Mouse (Mus musculus) limb, embryonic 10.5 days (tissue): ENCODE data around the gene Cds1. TPM values are rescaled to one million over a fixed set of nuclear protein-coding genes. Genes with fewer than 3 reads are reported as not detected.

Experiments
- DNase-seq: peaks from one replicate; pipeline ENCODE4 v3.0.0-alpha.2; 2017; ENCODE audit warnings: low spot score
- H3K27ac ChIP-seq: fragments of 300-500 bp; sonication (generic); 2 replicates; pipeline ENCODE4 v1.5.1; 2016; ENCODE audit warnings: mild to moderate bottlenecking
- H3K27me3 ChIP-seq: fragments of 300-500 bp; sonication (generic); 2 replicates; pipeline ENCODE4 v1.6.1; 2016; ENCODE audit warnings: low read depth, mild to moderate bottlenecking; ENCODE audit not compliant: poor library complexity, severe bottlenecking
- H3K36me3 ChIP-seq: fragments of 300-500 bp; sonication (generic); 2 replicates; pipeline ENCODE4 v1.6.1; 2016; ENCODE audit warnings: mild to moderate bottlenecking, moderate library complexity
- H3K4me1 ChIP-seq: fragments of 300-500 bp; sonication (generic); 2 replicates; pipeline ENCODE4 v1.6.1; 2016
- H3K4me3 ChIP-seq: fragments of 300-500 bp; sonication (generic); 2 replicates; pipeline ENCODE4 v1.5.1; 2016; ENCODE audit warnings: mild to moderate bottlenecking, moderate library complexity
- H3K9me3 ChIP-seq: fragments of 300-500 bp; sonication (generic); replicated peaks from 2 replicates; pipeline ENCODE4 v1.6.1; 2016; ENCODE audit warnings: mild to moderate bottlenecking
- whole genome bisulfite sequencing: fragments of 180-500 bp; shearing (Covaris S2); methylation state at CpG from one replicate; pipeline ENCODE4 v1.1.7; 2016; 5-methylcytosine and 5-hydroxymethylcytosine counted together
- polyA plus RNA-seq: library from polyadenylated mRNA; unstranded; fragments of >200 nt; fragmentation: Nextera tagmentation; extraction: Ambion mirVana; gene quantifications from 2 replicates; pipeline ENCODE4 v1.2.1, GENCODE M21; 2016

Gene Cds1
- polyA plus RNA-seq, 1 experiment from 2014 or later = 0.68 TPM

- Histone ChIP-seq H3K27me3 (no peaks in the 10 kb centered on the region), H3K4me1 (no peaks in the 10 kb centered on the region), H3K4me3 (no peak overlapping the region), H3K27ac (no peak overlapping the region), H3K9me3 (no peaks in the 10 kb centered on the region), H3K36me3 (no peaks in the 10 kb centered on the region)
- 97% methylated on average over 2 of the region's 2 CpGs for WGBS
- DNase-seq = no peak
Measured at GRCm38 (mm10) chr5:101784787-101785186, 19.9 kb downstream of the Cds1 start.

DNA sequence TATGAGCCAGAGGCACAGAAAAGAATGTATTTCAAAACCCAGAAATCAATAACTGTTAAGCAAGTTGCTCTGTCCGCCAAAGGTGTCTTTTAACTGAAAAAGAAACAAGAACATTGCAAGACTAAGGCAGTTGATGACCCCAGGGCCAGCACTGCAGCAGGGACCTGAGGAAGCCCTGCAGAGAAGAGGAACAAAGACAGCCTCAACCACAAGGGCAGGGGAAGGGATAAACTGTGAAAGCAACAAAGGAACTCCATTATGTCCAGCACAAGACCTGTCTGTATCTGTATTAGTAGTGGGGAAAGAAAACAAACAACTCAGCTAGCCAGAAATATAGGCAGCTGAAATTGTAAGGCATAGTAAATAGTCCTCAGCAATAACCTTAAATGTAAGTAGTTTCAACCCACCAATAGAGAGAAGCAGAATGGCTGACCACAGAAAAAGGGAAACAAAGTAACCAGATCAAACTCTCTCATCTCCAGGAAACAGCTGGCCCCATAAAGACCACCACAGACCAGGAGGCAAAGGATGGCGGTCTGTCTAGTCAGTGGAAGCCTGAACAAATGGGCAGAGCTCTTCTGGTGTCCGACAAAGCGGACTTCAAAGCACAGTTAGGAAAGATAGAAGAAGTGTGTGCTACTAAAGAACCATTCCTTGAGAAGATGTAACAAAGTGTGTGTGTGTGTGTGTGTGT lies 21.1 kb downstream of the Cds1 start:
- WGBS = 62% methylated on average over 4 of the region's 4 CpGs
- DNase-seq = no peak
- Histone ChIP-seq H3K4me1 (no peaks in the 10 kb centered on the region), H3K27ac (no peak overlapping the region), H3K36me3 (no peaks in the 10 kb centered on the region), H3K4me3 (no peak overlapping the region), H3K27me3 (no peaks in the 10 kb centered on the region), H3K9me3 (no peaks in the 10 kb centered on the region)

- Histone ChIP-seq H3K36me3 (no peaks in the 10 kb centered on the region), H3K4me3 (no peak overlapping the region), H3K27me3 (no peaks in the 10 kb centered on the region), H3K27ac (no peak overlapping the region), H3K9me3 (no peaks in the 10 kb centered on the region), H3K4me1 (no peaks in the 10 kb centered on the region)
- no peak for DNase-seq
Measured at GRCm38 (mm10) chr5:101789770-101790169, 24.8 kb downstream of the Cds1 start.

- no peaks in the 10 kb centered on the region for H3K4me1 ChIP-seq
- no peaks in the 10 kb centered on the region for H3K9me3 ChIP-seq
- WGBS = 59% methylated on average over 5 of the region's 5 CpGs
- H3K36me3 ChIP-seq = no peaks in the 10 kb centered on the region
- no peak for DNase-seq
- H3K27me3 ChIP-seq = no peaks in the 10 kb centered on the region
- H3K4me3 ChIP-seq = no peak overlapping the region
- no peak overlapping the region for H3K27ac ChIP-seq
Measured at GRCm38 (mm10) chr5:101790560-101790959, 25.6 kb downstream of the Cds1 start.

DNA sequence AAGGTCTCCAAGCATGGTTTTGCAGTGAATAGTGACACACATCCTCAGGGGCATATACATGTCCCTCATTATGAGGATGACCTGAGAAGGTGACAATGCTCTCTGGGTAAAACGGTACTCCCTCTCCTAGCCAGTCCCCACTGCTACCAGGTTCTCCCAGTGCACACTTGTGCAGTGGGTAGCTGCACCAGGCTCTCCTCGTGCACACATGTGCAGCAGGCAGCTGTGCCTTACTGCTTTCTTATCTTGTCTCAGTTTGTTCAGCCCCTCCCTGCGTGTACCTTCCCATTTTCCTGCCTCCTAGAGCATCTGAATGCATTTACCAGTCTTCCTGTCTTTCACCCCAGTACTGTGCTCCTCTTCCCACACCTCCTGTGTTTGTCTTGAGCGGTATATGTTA lies 27.7 kb downstream of the Cds1 start:
- Histone ChIP-seq H3K27me3 (no peaks in the 10 kb centered on the region), H3K4me1 (no peaks in the 10 kb centered on the region), H3K9me3 (no peaks in the 10 kb centered on the region), H3K4me3 (no peak overlapping the region), H3K36me3 (no peaks in the 10 kb centered on the region), H3K27ac (no peak overlapping the region)
- DNase-seq = no peak
- 76% methylated on average over 4 of the region's 4 CpGs for WGBS

GRCm38 (mm10) chr5:101801891-101802290 lies 37.0 kb downstream of the Cds1 start:
- Histone ChIP-seq H3K4me3 (no peak overlapping the region), H3K9me3 (no peaks in the 10 kb centered on the region), H3K27ac (no peak overlapping the region), H3K27me3 (no peaks in the 10 kb centered on the region), H3K36me3 (no peaks in the 10 kb centered on the region), H3K4me1 (0 out of 2 replicates have a peak, but pooled peaks cover 3% of the 10 kb centered on the region)
- DNase-seq = no peak
- 78% methylated on average over 2 of the region's 2 CpGs for WGBS

- H3K9me3 ChIP-seq = no peaks in the 10 kb centered on the region
- 78% methylated on average over 9 of the region's 9 CpGs for WGBS
- H3K27ac ChIP-seq = no peak overlapping the region
- no peaks in the 10 kb centered on the region for H3K27me3 ChIP-seq
- no peaks in the 10 kb centered on the region for H3K36me3 ChIP-seq
- DNase-seq = no peak
- H3K4me3 ChIP-seq = no peak overlapping the region
- H3K4me1 ChIP-seq = 0 out of 2 replicates have a peak, but pooled peaks cover 3% of the 10 kb centered on the region
Measured at GRCm38 (mm10) chr5:101802358-101803022, 37.6 kb downstream of the Cds1 start.

- DNase-seq = no peak
- H3K4me3 ChIP-seq = no peak overlapping the region
- H3K27me3 ChIP-seq = no peaks in the 10 kb centered on the region
- 87% methylated on average over 6 of the region's 6 CpGs for WGBS
- H3K4me1 ChIP-seq = no peaks in the 10 kb centered on the region
- no peaks in the 10 kb centered on the region for H3K36me3 ChIP-seq
- no peaks in the 10 kb centered on the region for H3K9me3 ChIP-seq
- no peak overlapping the region for H3K27ac ChIP-seq
Measured at GRCm38 (mm10) chr5:101811296-101812169, 46.6 kb downstream of the Cds1 start.

GRCm38 (mm10) chr5:101816822-101817221 lies 51.9 kb downstream of the Cds1 start:
- WGBS = 73% methylated on average over 7 of the region's 7 CpGs

DNA sequence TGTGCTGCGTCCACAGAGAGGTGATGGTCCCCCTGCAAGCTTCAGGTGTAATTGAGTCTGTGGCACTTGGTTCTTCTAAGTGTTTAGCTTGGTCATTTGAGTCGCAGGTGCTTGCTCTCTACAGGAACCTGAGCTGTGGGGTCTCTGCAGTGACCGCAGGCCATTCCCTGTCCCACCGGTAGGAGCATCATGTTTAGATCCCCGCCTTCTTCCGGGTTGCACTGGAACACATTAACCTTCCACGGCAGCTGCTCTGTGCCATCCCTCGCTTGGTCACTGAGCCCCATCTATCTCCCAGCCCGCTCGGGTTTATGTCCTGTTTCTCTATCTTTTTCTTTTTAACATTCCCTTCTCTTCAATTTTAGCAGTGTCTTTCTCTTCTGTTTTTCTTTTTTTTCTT lies 54.3 kb downstream of the Cds1 start:
- Histone ChIP-seq H3K27me3 (peaks cover 33% of the 10 kb centered on the region), H3K4me3 (no peak overlapping the region), H3K36me3 (no peaks in the 10 kb centered on the region), H3K27ac (no peak overlapping the region), H3K9me3 (no peaks in the 10 kb centered on the region), H3K4me1 (peaks cover 34% of the 10 kb centered on the region)
- no peak for DNase-seq
- 50% methylated on average over 10 of the region's 10 CpGs for WGBS

More at GRCm38 (mm10) chr5:101816822-101817221, 51.9 kb downstream of the Cds1 start:
- Histone ChIP-seq H3K4me3 (no peak overlapping the region), H3K27me3 (peaks cover 20% of the 10 kb centered on the region; the same call in 1 of the 2 replicates), H3K27ac (no peak overlapping the region), H3K9me3 (no peaks in the 10 kb centered on the region), H3K36me3 (no peaks in the 10 kb centered on the region), H3K4me1 (peaks cover 24% of the 10 kb centered on the region)
- DNase-seq = no peak

- peaks cover 36% of the 10 kb centered on the region for H3K4me1 ChIP-seq
- H3K4me3 ChIP-seq = no peak overlapping the region
- no peak for DNase-seq
- H3K36me3 ChIP-seq = no peaks in the 10 kb centered on the region
- no peak overlapping the region for H3K27ac ChIP-seq
- 12% methylated on average over 7 of the region's 7 CpGs for WGBS
- H3K9me3 ChIP-seq = no peaks in the 10 kb centered on the region
- H3K27me3 ChIP-seq = peaks cover 37% of the 10 kb centered on the region
Measured at GRCm38 (mm10) chr5:101819844-101820243, 54.9 kb downstream of the Cds1 start.

DNA sequence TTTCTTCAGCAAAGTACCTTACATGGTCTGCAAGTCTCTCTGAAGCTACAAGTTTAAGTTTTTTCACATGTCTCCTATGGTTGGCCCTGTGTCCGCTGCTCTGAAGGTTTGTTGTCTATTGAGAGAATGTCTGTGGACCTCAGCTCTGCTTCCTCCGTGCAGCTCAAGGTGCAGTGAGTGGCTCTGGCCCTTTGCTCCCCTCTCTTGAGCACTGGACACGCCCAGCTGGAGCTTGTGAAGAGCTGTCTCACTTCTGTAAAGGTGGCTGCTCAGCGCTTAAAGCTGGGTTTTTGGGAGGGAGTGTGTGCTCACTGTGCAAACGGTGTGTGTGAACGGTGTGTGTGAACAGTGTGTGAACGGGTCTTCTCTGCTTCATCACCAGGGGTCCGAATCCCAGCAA lies 56.1 kb downstream of the Cds1 start:
- 68% methylated on average over 8 of the region's 8 CpGs for WGBS
- no peak for DNase-seq
- peaks cover 40% of the 10 kb centered on the region for H3K27me3 ChIP-seq
- H3K9me3 ChIP-seq = no peaks in the 10 kb centered on the region
- H3K27ac ChIP-seq = no peak overlapping the region
- peaks cover 46% of the 10 kb centered on the region for H3K4me1 ChIP-seq
- no peaks in the 10 kb centered on the region for H3K36me3 ChIP-seq
- no peak overlapping the region for H3K4me3 ChIP-seq
